Comparison of ENCODE assay signal across 29 mouse cellular contexts in the genomic region with DNA sequence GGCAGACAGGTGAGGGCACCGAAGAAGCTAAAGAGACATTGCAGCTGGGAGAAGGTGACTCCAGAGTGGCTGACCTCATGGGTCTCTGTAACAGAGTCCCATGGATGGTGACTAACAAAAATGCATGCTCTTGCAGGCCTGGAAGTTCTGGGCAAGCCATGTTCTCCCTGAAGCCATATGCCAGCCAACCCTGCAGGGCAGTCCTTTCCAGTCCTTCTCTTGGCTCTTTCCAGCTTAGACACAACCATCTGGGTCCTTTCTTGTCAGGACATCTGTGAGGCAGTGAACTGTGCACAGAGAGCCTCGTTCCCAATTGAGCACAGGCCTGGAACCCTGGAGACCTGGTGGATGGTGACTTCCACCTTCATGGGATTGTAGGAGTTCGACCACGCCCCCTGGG. TPM values are rescaled to one million over a fixed set of nuclear protein-coding genes. Genes with fewer than 3 reads are reported as not detected.
"Had no signal": no experiment of that assay in that cellular context is flagged by ENCODE, and none has a peak within 500 bp of the region (broad histone marks: within the 10 kb centered on the region; RNA-seq: fewer than 3 reads in every experiment).

No protein-coding gene starts in this region.

- ATAC-seq: hindbrain, embryonic 16.5 days; inflammation-experienced regulatory T-cells, adult 6 months; intestine, embryonic 15.5 days; intestine, postnatal 0 days had no signal

- H3K27me3 ChIP-seq: hindbrain, embryonic 12.5 days; limb, embryonic 12.5 days had no signal

- H3K9me3 ChIP-seq: heart, embryonic 13.5 days; heart, embryonic 15.5 days; hindbrain, embryonic 10.5 days; hindbrain, embryonic 12.5 days; intestine, embryonic 15.5 days; limb, embryonic 10.5 days; liver, embryonic 13.5 days; liver, embryonic 15.5 days had no signal

- H3K4me2 ChIP-seq: heart, embryonic 11.5 days; heart, embryonic 13.5 days; heart, embryonic 15.5 days; hindbrain, embryonic 12.5 days; hindbrain, embryonic 14.5 days; intestine, embryonic 15.5 days; limb, embryonic 12.5 days; liver, embryonic 11.5 days; liver, embryonic 13.5 days; liver, embryonic 15.5 days had no signal

- H3K9ac ChIP-seq: heart, embryonic 13.5 days; heart, embryonic 15.5 days; hindbrain, embryonic 12.5 days; hindbrain, embryonic 14.5 days; intestine, embryonic 15.5 days; limb, embryonic 12.5 days; liver, embryonic 13.5 days; liver, embryonic 15.5 days had no signal

- H3K4me1 ChIP-seq: heart, embryonic 13.5 days; heart, embryonic 15.5 days; hindbrain, embryonic 12.5 days; intestine, embryonic 15.5 days; limb, embryonic 10.5 days; limb, embryonic 12.5 days; liver, embryonic 13.5 days; liver, embryonic 15.5 days had no signal

- DNase-seq: gastrocnemius, adult 2 months; gastrocnemius, postnatal 10 days; gastrocnemius, postnatal 25 days; heart, adult 2 months; heart, postnatal 14 days; heart, postnatal 36 days; kidney, adult 18-20 months; kidney, adult 8-10 months; kidney, postnatal 10 days; kidney, postnatal 4 days; liver; liver, embryonic 13.5 days had no signal

- H3K27ac ChIP-seq: gastrocnemius, adult 2 months; heart, adult 2 months; heart, embryonic 13.5 days; heart, embryonic 15.5 days; hindbrain, embryonic 10.5 days; hindbrain, embryonic 12.5 days; hindbrain, embryonic 14.5 days; intestine, embryonic 15.5 days; layer of hippocampus, adult 2 months; left cerebral cortex, adult 2 months; limb, embryonic 10.5 days; limb, embryonic 12.5 days; liver, embryonic 13.5 days; liver, embryonic 15.5 days had no signal

- H3K4me3 ChIP-seq: gastrocnemius, adult 2 months; heart, adult 2 months; heart, embryonic 13.5 days; heart, embryonic 15.5 days; hindbrain, embryonic 10.5 days; hindbrain, embryonic 12.5 days; intestine, embryonic 15.5 days; layer of hippocampus, adult 2 months; left cerebral cortex, adult 2 months; limb, embryonic 10.5 days; limb, embryonic 12.5 days; liver, embryonic 13.5 days; liver, embryonic 15.5 days had no signal

- H3K36me3 ChIP-seq: heart, embryonic 13.5 days; heart, embryonic 15.5 days; hindbrain, embryonic 10.5 days; hindbrain, embryonic 12.5 days; intestine, embryonic 15.5 days; limb, embryonic 10.5 days; limb, embryonic 12.5 days; liver, embryonic 13.5 days; liver, embryonic 15.5 days had no signal

RNA-seq across cellular contexts. Expression of a gene that starts 58.5 kb away (rescaled TPM):
- polyA plus RNA-seq: heart, adult 2 months; heart, embryonic 11.5 days; heart, embryonic 13.5 days; heart, embryonic 15.5 days; heart, postnatal 0 days; inflammation-experienced regulatory T-cells, adult 6 months; intestine, embryonic 15.5 days; intestine, postnatal 0 days; limb, embryonic 10.5 days; limb, embryonic 12.5 days; liver, embryonic 11.5 days; liver, embryonic 13.5 days; liver, embryonic 15.5 days had no signal
